Mouse (Mus musculus) frontal cortex, adult 2 months (tissue): ENCODE results near the gene Ube2g1. TPM values are rescaled to one million over a fixed set of nuclear protein-coding genes. Genes with fewer than 3 reads are reported as not detected.

Experiments used
- DNase-seq, 2 experiments: peaks; one replicate each; pipeline ENCODE4 v3.0.0; 2022; ENCODE audit warnings: low spot score in 1 of 2; ENCODE audit errors: extremely low spot score in 1 of 2
- polyA plus RNA-seq: library from polyadenylated mRNA; depleted of rRNA; stranded (reverse); fragments of >200 nt; gene quantifications from 2 replicates; pipeline ENCODE4 v1.2.3, GENCODE M21; 2012; rRNA removed

Gene Ube2g1
- 38.2 and 39.7 TPM in 2 replicates for polyA plus RNA-seq

DNA sequence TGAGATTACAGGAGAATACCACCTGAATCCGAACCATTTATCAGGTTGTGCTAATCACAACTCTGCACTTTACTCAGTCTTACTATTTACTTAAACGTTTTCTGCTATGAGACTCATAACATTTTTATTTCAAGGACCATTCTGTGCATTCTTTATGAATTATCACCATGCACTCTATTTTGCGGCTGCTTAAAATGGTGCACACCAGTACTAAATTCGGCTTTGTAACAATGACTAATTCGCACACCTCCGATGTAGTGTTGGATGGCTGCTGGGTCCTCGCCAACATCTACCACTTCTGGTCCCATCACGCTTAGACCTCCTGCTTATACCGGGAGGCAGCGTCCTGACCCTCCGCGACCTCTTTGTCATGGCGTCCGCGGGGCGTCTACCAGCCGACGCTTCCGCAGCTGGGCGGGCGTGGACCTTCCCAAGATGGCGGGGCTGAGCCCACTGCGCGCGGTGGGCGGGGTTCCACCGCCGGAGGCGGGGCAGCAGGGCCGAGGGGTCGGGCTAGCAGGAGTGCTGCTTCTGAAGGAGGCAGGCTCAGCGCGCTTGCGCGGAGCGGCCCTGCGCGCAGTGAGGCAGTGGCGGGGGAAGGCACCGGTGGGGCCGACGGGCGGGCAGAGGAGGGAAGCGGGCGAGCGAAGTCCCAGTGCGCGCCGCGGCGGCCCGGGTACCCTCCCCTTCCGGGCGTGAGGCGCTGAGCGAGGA lies at the start of gene Ube2g1:
Ube2g1 (plus strand) TSS at position 590 of the 714 bp plus-strand sequence.
- peak; percentile 94 to 97 for DNase-seq

DNA sequence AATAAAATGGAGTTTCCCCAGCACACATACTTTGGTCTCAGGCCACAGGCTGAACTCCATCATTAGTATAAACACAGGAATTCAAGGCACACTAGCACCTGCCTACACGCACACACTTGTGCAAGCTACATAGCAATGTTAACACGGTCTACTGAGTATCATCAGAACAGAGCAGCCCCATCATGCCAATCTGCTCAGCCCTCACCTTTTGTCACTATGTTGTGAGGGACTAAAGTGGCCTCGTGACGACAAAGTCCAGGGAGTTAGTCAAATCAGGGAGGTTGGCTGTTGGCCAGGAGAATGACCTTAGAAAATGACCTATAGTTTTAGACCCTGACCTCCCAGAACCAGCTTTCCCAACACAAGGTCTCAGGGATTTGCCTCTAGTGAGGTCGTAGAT lies 48.9 kb upstream of the Ube2g1 start:
- DNase-seq = no peak

DNA sequence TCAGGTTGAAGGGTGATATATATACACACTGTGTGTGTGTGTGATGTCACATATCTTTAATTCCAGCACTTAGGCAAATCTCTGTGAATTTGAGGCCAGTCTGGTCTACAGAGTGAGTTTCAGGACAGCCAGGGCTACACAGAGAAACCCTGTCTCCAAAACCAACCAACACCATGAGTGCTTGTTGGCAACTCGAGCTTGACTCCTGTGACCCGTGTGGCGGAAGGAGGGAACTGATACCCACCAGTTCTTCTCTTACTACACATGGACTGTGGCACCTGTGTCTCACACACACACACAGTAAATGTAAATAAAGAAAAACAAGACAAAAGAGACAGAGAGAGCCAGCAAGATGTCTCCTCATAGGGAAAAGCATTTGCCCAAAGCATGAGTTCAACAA lies 46.4 kb upstream of the Ube2g1 start:
- no peak for DNase-seq

DNA sequence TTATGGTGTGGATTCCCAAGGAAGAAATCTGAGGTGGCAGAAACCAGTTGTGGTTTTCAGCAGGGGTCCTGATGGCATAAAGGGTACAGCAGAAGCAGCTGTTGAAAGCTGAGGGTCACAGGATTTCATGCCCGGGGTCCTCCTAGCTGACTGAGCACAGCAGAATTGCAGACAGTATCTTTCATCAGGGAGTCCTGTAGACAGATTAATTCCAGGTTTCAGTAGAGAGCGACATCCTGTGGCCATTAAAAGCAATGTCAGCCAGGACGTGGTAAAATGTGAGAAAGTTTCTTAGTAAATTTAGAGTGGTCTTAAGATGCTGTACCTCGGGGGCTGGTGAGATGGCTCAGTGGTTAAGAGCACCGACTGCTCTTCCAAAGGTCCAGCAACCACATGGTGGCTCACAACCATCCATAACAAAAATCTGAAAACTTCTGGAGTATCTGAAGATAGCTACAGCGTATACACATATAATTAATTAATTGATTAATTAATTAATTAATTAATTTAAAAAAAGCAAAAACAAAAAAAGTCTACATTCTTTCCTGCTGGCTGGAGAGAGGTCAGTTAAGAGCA lies 42.8 kb upstream of the Ube2g1 start:
- DNase-seq = peak in 1 of 2 experiments; percentile 66

DNA sequence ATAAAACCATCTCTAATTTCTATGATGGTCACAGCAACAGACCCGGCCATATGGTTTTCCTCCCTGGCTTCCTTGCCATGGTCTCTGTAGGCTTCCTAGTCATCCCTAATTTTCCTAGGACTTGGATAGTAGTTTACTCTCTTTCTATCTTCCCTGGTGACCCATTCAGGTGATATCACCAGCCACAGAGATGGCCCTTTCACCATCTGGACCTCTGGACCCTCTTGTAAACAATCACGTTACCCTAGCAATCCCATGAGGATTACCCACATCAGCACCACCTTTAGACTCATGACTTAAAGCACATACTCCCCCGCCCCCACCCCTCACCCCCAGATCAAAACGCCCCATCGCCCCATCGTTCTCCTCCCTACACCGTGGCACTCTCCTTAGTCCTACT lies 40.8 kb upstream of the Ube2g1 start:
- no peak for DNase-seq

DNA sequence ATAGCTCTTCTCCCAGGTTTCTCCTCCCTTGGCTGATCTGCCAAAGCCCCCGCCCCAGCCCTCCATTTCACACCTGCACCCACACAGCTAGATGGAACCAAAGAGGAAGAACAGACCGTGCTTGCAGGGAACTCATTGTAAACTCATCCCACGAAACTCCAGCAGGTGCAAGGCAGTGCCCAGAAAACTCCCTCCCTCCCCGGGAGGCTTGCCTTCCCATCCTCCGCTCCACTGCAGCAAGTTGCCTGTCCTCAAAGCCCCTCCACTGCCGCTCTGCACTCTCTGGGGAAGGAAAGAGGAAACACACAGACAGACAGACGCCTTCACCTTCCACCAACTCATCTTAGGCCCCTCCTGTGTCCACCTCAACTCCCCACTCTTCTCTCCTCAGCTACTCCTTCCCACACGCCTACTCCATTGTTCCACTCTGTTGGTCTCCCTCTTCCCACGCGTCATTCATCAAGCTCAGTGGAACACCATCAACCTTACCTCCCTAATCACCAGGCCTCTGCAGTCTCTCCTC lies 40.2 kb upstream of the Ube2g1 start:
- DNase-seq = peak; percentile 58 to 80

DNA sequence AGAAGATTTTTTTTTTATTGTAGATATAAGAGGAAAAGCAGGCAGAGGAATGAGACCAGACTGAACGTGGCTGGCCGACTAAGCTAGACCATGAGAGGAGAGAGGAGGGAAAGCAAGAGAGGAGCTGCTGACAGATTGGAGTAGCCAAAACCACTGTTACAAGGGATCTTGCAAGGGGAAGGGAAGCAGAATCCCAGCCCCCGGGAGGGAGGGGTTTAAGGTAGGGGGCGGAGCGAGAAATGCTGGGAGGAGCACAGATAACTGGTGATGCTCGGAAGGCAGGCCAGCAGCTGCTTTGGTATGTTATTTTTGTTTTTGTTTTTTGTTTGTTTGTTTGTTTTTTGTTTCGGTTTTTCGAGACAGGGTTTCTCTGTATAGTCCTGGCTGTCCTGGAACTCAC lies 38.0 kb upstream of the Ube2g1 start:
- no peak for DNase-seq

DNA sequence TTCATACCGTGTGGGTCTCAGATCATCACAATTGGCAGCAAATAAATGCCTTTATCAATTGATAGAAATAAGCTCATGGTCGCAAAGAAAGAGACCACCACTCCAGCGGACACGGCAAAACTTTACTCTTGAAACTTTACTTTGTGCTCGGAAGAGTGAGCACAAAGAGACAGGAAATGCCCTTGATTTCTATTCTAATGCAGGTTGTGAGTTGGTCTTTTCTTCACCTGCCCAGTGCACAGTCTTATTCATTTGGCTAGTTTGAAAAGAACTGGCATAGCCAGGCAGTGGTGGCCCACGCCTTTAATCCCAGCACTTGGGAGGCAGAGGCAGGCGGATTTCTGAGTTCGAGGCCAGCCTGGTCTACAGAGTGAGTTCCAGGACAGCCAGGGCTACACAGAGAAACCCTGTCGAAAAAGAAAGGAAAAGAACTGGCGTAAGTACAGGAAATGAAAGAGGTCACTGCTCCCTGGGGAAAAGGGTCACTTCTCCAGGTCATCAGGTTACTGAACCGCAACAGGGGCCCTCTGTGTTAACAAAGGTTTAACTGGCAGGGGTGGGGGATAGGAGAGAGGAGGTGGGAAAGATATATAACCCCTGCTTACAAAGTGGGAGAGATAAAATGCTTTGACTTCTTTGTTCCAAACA lies 37.3 kb upstream of the Ube2g1 start:
- DNase-seq = no peak

DNA sequence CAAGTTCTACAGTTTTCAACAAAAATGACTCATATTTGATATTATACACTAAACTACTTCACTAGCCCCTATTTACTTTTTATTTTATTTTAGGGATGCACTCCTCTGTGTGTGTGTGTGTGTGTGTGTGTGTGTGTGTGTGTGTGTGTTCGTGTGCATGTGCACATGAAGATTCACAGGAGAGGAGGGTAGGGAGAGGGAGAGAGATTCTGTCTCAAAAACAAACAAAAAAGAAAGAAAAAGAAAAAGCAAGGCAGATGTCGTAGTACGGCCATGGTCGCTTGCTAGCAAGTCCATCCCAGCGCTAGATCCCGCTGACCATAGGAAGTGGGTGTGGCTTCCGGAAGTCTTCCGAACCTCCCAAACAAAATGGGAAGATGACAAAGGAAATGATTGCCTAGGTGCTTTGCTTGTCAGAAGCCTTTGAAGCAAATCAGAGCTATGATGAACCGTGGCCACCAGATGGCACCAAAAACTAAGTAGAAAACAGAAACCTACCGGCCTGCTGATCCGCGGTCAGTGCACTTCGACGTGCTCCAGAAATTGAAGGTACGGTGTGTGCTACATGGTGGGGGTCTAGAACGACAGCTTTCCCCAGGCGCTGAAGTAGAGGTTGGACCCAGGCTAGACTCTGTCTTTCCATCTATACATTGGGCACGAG lies 36.6 kb upstream of the Ube2g1 start:
- DNase-seq = peak; percentile 52 to 92

DNA sequence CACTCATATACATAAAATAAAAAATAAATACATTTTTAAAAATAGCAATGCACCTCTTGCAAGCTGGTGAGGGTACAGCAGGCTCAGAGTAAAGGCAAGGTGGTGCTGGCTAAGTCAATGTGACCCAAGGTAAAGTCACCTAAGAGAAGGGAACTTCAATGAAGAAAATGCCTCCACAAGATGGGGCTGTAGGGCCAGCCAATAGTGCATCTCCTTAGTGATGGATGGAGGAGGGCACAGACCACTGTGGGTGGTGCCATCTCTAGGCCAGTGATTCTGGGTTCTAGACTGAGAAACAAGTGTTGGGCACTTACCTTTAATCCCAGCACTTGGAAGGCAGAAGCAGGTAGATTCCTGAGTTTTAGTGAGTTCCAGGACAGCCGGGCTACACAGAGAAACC lies 33.3 kb upstream of the Ube2g1 start:
- DNase-seq = peak in 1 of 2 experiments; percentile 59

DNA sequence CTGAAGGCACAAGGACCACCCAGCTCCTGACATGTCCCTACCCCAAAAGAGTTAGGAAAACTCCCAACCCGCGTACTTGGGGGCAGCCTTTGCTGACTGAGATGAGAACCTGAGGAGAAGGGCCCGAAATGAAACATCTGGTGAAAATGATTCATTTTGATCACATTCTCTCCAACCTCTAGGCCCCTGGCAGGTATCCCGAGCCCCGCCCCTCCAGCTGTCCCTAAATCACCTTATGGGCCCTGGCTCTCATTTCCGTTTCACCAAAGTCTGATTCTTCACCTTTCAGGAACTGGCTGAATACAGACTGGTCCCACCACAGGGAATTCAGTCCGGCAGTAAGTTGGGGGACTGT lies 31.0 kb upstream of the Ube2g1 start:
- no peak for DNase-seq

DNA sequence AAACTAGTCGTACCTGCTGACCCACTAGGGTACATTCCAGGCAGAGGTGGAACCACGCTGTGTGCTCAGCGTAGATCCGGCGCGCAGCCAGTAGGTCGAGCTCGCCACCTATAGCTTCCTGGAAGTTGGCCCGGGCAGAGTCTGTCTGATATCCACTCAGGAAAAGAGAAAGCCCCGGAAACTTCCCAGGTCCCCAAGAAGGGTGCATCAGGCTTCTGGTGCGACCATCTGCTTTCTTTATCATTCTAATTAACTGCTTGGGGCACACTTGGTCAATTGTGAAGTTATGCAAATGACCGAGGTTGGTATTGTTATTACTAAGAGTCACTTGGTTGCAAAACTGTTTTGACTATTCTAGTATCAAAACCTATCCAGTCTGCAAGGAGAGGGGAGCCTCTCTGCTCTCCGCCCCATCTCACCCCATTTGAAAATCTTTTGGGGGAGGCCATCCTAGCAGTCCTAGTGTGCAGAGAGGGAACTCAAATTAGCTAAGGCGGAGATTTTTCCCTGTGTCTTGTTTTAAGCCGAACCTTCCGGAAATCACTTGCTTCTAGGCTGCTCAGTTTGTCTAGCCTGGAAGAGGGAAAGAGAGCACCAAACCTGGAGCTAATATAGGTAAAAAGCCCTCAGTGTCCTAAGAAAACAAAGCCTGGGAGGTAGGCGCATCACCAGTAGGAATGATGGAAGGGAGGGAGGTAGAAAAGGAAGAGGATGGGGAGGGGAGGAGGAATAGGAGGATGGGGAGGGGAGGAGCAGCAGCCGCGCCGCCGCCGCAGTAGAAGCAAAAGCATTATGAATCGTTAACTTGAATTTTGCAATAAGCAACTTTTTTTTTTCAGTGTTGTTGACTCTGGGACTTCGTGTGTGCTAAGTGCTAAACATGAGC lies 30.4 kb upstream of the Ube2g1 start:
- peak in 1 of 2 experiments; percentile 26 for DNase-seq

DNA sequence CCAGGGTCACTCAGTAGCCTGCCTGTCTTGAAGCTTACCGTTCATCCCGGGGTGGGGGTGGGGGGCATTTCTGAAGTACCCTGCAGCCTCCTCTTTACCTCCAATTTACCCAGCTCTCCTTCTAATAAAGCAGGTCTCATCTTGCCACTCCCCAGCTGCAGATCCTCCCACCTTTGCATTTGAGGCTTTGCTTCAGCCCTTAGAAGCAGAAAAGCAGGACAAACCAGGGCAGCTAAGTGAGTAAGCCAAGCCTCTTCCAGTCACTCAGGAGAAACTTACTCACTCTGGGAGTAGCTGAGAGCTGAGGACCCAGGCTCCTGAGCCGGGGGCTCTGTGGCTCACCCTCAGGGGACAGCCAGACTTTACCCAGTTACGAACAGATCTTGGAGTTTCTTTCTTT lies 28.6 kb upstream of the Ube2g1 start:
- no peak for DNase-seq

DNA sequence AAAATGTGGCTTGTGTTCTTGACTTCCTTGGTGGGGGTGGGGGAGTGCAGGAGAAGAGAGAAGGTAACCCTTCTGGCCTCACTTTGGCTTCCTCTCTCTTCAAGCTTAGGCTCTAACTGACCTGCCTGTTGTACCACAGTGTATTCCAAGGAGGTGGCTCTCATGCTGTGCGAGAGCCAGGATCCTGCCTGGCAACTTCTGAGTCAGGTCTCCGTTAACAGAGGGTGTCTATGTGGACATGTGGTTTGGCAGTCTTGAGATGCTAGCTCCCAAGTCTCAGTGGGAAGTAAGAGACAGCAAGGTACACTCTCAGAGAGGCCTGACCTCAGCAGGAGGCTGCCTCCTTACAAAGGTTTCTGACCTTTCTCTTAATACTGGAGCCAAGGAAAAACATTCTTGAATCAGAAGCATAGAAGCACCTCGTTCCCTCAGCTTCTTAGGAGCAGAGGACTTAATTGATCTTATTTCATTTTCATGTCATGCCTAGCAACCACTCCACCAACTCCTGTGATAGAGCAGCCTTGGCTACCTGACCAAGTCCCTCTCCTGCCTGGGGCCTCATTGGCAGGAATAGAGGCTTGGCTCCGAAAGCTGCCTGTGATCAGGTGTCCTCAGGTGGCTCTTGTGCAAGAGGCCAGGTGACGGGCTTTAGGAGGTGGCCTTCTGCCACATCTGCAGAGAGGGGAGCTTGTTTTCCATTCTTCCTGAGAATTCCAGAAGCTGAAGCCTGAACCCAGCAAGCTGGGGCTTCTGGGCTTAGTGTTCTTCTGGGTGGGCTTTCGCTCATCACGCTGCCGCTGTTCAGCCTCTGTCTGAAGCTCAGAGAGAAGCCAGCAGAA lies 25.3 kb upstream of the Ube2g1 start:
- no peak for DNase-seq

DNA sequence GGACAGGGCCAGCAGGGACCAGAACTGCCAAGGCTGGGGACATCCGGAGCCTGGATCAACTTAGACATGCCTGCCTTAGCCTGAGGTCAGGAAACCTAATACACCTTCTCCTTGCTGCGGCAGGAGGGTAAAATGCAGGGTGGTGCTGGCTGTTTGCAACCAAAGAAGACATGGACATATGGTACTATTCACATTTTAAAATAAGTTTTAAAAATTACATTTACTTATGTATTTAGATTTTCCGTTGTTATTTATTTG lies 24.7 kb upstream of the Ube2g1 start:
- DNase-seq = no peak

DNA sequence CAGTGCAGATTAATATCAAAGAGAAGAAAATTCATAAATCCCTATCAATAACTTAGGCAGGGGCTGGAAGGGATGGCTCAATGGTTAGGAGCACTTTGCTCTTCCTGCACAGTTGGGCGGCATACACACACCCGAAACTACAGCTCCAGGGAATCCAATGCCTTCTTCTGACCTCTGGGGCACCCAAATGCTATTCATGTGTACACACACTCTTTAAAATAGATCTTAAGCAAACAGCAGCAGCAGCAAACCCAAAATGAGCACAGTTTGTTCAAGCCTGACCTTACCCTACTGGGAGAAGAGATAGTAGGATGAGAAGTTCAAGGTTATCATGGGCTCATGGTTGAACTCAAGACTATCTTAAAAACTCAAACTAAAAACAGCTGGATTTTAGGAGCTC lies 24.0 kb upstream of the Ube2g1 start:
- no peak for DNase-seq

DNA sequence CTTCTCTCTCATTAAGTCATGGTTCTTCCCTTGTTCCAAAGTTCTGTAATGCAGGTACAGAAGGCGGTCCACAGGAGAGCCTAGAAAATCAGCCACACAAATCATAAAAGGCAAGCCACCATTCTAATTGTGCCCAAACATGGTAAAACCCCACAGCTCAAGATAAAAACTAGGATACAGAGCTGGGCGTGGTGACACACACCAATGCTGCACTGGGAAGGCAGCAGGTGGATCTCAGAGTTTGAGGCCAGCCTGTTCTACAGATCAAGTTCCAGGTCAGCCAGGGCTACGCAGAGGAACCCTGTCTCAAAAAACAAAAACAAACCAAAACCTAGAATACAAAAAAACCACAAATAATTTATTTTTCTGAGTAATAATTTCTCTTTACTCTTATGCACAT lies 20.5 kb upstream of the Ube2g1 start:
- no peak for DNase-seq

DNA sequence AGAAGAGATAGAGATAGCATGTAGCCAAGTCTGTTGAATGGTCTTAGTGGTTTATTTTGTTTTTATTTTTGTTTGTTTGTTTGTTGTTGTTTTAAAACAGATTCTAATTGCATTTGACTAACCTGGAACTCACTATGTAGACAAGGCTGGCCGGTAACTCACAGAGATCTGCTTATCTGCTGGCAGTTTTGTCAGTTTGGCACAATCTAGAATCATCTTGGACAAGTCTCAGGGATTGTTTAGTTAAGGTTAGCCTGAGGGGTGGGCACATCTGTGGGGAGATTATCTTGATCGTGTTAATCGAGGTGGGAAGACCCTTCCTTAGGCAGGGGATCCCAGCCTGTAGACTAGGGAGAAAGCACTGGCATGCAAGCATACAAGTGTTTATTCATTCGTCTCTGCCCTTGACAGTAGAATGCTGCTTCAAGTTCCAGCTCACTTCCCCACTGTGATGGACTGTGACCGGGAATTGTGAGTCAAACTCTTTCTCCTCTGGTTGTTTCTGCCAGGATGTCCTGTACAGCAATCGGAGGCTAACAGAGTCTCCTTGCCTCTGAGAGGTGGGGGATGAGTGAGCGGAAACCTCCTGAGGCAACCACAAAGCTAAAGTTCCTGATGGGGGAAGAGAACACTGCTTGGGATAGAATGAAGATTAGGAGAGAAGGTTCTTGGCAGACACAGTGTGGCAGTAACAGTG lies 19.4 kb upstream of the Ube2g1 start:
- DNase-seq = no peak
